Mouse (Mus musculus) heart, embryonic 13.5 days (tissue): Measurements from ENCODE around the gene Pex19. TPM values are rescaled to one million over a fixed set of nuclear protein-coding genes. Genes with fewer than 3 reads are reported as not detected.

ENCODE experiments used
- ATAC-seq: fragments of 200-750 bp; cut with Nextera tagmentation; 2 replicates; pipeline ENCODE4 v1.8.0; 2017; ENCODE audit warnings: moderate TSS enrichment; ENCODE audit not compliant: insufficient number of reproducible peaks, low FRiP score, low TSS enrichment; ENCODE audit errors: extremely low read depth
- H3K27ac ChIP-seq: fragments of 300-500 bp; sonication (generic); replicated peaks from 2 replicates; pipeline ENCODE4 v1.5.1; 2015; ENCODE audit warnings: moderate library complexity, mild to moderate bottlenecking, inconsistent platforms
- H3K27me3 ChIP-seq: fragments of 300-500 bp; sonication (generic); replicated peaks from 2 replicates; pipeline ENCODE4 v1.6.1; 2015; ENCODE audit warnings: mild to moderate bottlenecking, inconsistent platforms
- H3K36me3 ChIP-seq: fragments of 300-500 bp; sonication (generic); 2 replicates; pipeline ENCODE4 v1.6.1; 2015; ENCODE audit warnings: mild to moderate bottlenecking, inconsistent platforms
- H3K4me1 ChIP-seq: fragments of 300-500 bp; sonication (generic); 2 replicates; pipeline ENCODE4 v1.6.1; 2015; ENCODE audit warnings: inconsistent platforms
- H3K4me2 ChIP-seq: fragments of 300-500 bp; sonication (generic); 2 replicates; pipeline ENCODE4 v1.6.1; 2015; ENCODE audit warnings: inconsistent platforms, mild to moderate bottlenecking, moderate library complexity
- H3K4me3 ChIP-seq: fragments of 300-500 bp; sonication (generic); 2 replicates; pipeline ENCODE4 v1.5.1; 2015; ENCODE audit warnings: moderate library complexity, mild to moderate bottlenecking, inconsistent platforms
- H3K9ac ChIP-seq: fragments of 300-500 bp; sonication (generic); 2 replicates; pipeline ENCODE4 v1.6.1; 2015; ENCODE audit warnings: inconsistent platforms, mild to moderate bottlenecking, moderate library complexity
- H3K9me3 ChIP-seq: fragments of 300-500 bp; sonication (generic); 2 replicates; pipeline ENCODE4 v1.6.1; 2016; ENCODE audit warnings: inconsistent platforms
- WGBS: fragments of 180-500 bp; shearing (Covaris S2); methylation state at CpG from one replicate; pipeline ENCODE4 v1.1.7; 2015; ENCODE audit warnings: mixed read lengths; 5-methylcytosine and 5-hydroxymethylcytosine counted together
- polyA plus RNA-seq: library from polyadenylated mRNA; unstranded; fragments of >200 nt; fragmentation: Nextera tagmentation; extraction: Ambion mirVana; gene quantifications from 2 replicates; pipeline ENCODE4 v1.2.1, GENCODE M21; 2015

Gene Pex19
- 124 and 131 TPM in 2 replicates for polyA plus RNA-seq

DNA sequence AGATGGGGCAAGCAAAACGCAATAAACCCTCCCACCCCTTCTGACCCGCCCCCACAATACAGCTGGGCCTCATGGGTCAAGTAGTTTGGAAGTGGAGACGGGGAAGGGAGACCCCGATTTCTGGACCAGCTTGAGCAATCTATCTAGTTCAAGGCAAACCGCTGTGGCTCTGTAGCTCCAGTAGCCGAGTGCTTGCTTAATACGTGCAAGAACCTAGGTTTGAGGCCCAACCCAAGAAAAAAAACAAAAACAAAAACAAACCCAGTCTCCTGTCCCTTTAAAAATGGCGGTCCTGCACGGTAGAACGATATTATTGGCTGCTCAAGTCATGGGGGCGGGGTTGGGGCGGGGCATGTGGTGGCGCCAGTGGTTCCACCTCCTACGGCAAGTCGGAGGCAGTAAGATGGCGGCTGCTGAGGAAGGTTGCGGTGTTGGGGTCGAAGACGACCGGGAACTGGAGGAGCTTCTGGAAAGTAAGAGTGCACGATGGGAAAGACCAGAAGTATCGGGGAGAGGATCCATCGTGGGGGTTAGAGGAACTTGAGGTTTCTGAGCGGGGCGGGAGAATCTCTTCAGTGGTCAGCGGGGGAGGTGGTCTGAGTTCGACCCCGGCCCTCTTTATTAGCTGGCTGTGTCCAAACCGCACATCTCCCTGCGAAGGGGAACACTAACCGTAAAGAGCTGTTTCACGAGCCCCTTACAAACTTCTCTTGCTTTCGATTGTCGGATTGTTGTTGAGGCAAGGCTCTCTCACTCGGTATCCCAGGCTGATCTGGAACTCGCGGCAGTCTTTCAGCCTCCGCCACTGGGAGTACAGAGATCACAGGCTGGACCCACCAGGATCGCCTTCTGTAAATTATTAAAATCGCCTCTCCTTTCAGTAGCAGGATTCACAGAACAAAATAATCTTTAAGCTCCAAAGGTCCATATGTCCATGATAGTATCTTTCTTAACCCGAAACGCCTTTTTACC lies at the start of gene Pex19:
Gene Pex19, plus strand, starts transcription at position 380 of the 972 bp plus-strand sequence.
- ATAC-seq = peak; percentile 90
- H3K4me3 ChIP-seq = peak within 1 kb of the TSS; percentile 90
- no peaks in the 10 kb centered on the region for H3K9me3 ChIP-seq
- WGBS = under 1% methylated on average over 42 of the region's 42 CpGs
- H3K4me2 ChIP-seq = peak within 1 kb of the TSS; percentile 87
- H3K4me1 ChIP-seq = peaks cover 14% of the 10 kb centered on the region
- peak within 1 kb of the TSS; percentile 96 for H3K9ac ChIP-seq
- peaks cover 57% of the 10 kb centered on the region for H3K36me3 ChIP-seq
- H3K27me3 ChIP-seq = no peaks in the 10 kb centered on the region
- H3K27ac ChIP-seq = peak within 1 kb of the TSS; percentile 72

DNA sequence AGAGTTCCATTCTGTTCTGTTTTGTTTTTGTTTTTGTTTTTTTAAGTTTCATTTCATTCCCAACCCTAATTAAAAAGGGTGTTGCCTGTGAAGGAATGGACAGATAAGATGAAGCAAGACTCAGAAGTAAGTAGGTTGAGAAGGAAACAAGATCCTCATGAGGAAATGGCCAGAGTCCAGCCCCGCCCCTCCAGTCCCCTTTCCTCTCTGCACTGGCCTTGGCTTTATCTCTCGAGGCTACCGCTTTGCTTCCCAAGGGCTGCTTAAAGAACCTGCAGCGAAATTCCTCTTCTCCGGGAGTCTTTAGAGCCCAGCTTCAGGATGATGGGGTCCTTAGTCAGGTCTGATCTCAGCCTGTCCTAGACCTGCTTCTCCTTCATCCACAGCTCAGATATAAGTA lies 48.6 kb upstream of the Pex19 start:
- H3K36me3 ChIP-seq = peaks cover 74% of the 10 kb centered on the region
- H3K9me3 ChIP-seq = no peaks in the 10 kb centered on the region
- ATAC-seq = no peak
- 35% methylated on average over 5 of the region's 5 CpGs for WGBS
- H3K27ac ChIP-seq = peak overlapping the region; percentile 16
- H3K4me1 ChIP-seq = peaks cover 9% of the 10 kb centered on the region
- H3K9ac ChIP-seq = 0 out of 2 replicates have a peak overlapping the region, but pooled peaks have one; percentile 1
- H3K27me3 ChIP-seq = no peaks in the 10 kb centered on the region
- H3K4me2 ChIP-seq = no peak overlapping the region
- no peak overlapping the region for H3K4me3 ChIP-seq

DNA sequence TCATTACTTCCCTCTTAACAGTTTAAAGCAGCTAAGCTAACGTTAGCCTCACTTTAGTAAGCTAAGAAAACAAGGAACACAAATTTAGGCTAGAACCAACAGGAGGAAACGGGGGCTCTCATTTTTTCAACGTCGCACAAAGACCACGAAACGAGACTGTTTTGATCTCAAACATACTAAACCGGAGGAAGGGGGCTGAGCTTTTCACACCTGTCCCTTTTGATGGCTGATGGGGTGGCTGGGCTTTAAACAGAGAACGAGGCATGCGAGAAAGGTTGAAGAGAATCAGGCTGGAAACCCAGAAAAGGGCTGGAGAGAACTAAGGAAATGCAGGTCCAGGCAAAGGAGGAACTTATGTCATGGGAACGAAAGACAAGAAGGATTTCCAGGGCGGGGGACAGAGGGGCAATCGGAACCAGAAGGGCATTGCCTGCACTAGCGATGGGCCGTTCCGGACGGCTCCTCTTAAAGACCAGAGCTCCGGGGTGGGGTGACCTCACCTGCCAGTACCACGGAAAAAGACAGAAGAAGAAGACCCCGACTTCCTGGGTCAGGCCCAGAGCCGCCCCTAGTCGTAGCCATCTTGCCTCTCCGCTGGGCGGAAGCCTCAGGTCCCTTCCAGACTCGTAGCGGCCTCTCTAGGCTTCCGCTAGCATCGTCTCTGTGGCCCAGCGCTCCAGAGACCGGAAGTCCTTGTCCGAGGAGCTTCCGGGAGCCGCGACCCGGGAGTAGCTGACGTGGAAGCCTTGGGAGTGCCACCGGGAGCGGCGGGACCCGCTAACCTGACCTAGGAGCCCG lies 44.3 kb upstream of the Pex19 start, which contains the start of the genes Copa and Ncstn:
Gene Copa, plus strand, starts transcription at position 429 of the 798 bp plus-strand sequence.
Gene Ncstn, minus strand, starts transcription at position 695 of the 798 bp plus-strand sequence.
- H3K27ac ChIP-seq = peak within 1 kb of the TSS; percentile 84
- WGBS = 0% methylated on average over 40 of the region's 40 CpGs
- H3K9me3 ChIP-seq = no peaks in the 10 kb centered on the region
- H3K27me3 ChIP-seq = no peaks in the 10 kb centered on the region
- peaks cover 31% of the 10 kb centered on the region for H3K36me3 ChIP-seq
- peaks cover 30% of the 10 kb centered on the region for H3K4me1 ChIP-seq
- peak within 1 kb of the TSS; percentile 96 for H3K4me3 ChIP-seq
- peak; percentile 90 for ATAC-seq
- H3K4me2 ChIP-seq = peak within 1 kb of the TSS; percentile 78
- H3K9ac ChIP-seq = peak within 1 kb of the TSS; percentile 98

DNA sequence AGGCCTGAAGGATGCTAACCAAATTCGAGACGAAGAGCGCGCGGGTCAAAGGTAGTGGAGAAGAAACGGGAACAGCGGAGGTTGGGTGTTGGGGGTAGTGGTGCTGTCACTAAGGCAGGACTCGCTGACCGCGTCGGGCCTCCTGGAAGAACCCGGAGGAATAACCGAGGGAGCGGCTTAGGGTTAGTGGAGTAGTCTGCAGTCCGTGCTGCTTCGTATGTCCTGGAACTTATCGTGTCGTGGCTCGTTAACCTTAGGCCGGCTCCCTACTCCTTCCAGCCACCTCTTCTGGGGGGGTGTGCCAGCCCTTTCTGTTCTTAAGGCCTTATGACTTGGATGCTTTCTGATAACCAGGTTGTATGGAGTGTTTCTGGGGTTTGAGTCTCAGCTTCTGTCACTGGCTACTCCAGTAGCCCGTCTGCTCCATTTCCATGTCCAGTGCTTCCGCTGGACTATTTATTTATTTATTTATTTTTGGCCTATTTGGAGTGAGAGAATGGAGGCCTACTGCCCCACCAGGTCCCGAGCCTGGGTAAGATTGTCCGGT lies 43.6 kb upstream of the Pex19 start:
- H3K4me2 ChIP-seq = peak overlapping the region; percentile 78
- peak overlapping the region; percentile 96 for H3K4me3 ChIP-seq
- no peaks in the 10 kb centered on the region for H3K27me3 ChIP-seq
- peak overlapping the region; percentile 98 for H3K9ac ChIP-seq
- ATAC-seq = peak; percentile 27; the same call in 1 of the 2 replicates
- under 1% methylated on average over 24 of the region's 24 CpGs for WGBS
- H3K36me3 ChIP-seq = peaks cover 33% of the 10 kb centered on the region
- no peaks in the 10 kb centered on the region for H3K9me3 ChIP-seq
- peak overlapping the region; percentile 84 for H3K27ac ChIP-seq
- peaks cover 30% of the 10 kb centered on the region for H3K4me1 ChIP-seq

DNA sequence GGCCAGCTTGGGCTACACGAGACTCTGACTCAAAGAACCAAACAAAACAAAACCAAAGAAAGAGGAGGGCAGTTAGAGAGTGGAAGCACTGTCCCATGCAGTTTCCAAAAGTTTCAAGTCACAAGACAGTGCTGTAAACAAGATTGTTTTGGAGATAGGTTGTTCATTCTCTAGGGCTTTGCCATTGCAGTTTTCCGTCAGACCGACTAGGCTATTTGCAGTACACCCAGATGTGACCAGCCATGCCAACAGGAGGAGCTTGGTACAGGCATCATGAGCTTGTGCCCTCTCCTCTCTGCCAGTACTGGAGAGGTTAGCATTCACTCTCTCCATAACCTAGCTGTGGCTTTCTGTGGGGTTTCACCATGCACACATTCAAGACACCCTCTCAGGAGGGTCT lies 33.0 kb upstream of the Pex19 start:
- no peak overlapping the region for H3K4me2 ChIP-seq
- H3K27me3 ChIP-seq = no peaks in the 10 kb centered on the region
- no peaks in the 10 kb centered on the region for H3K9me3 ChIP-seq
- ATAC-seq = no peak
- WGBS = 57% methylated on average over 3 of the region's 3 CpGs
- H3K9ac ChIP-seq = no peak overlapping the region
- peaks cover 28% of the 10 kb centered on the region for H3K4me1 ChIP-seq
- no peak overlapping the region for H3K4me3 ChIP-seq
- H3K36me3 ChIP-seq = peaks cover 90% of the 10 kb centered on the region
- peak overlapping the region; percentile 78 for H3K27ac ChIP-seq

DNA sequence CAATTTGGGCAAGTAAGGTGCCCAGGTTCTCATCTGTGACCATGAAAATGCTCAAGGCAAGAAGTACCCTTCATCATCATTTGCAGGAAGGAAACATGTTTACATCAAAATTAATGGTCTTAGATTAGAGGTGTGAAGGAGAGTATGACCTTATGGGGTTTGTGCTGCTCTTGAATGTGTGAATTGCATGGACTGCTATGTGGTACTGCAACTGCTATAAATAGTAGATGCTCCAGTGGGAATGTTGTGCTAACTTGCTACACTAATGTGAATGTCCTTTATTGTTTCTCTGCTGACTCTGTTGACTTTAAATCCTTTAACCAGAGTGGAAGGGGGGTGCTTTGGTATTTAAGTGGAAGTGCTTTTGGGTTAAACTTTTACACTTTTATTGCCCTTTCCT lies 32.3 kb upstream of the Pex19 start:
- Histone ChIP-seq H3K4me3 (no peak overlapping the region), H3K4me1 (peaks cover 28% of the 10 kb centered on the region), H3K36me3 (peaks cover 87% of the 10 kb centered on the region), H3K9me3 (no peaks in the 10 kb centered on the region), H3K27me3 (no peaks in the 10 kb centered on the region), H3K27ac (peak overlapping the region; percentile 78), H3K9ac (peak overlapping the region; percentile 52; the same call in 1 of the 2 replicates), H3K4me2 (peak overlapping the region; percentile 7; the same call in 1 of the 2 replicates)
- no peak for ATAC-seq

DNA sequence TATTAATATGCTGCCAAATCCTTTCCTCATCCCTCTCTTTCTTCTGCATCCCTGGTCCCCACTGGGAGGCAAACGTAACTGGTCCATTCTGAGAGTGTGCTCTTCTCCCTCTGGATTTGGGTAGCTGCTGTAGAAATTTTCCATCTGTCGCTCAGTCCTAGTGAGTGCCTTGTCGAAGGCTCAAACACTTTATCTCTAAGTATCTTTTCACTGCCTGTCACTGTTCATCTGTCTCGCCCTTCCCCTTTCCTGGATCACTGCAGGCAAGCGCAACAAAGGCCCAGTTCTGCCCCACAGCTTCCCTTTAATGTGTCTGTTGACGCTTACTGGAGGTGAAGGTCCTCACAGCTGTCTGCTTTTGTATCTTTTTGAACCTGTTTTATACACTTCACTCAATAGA lies 31.4 kb upstream of the Pex19 start:
- H3K4me2 ChIP-seq = no peak overlapping the region
- 32% methylated on average over 6 of the region's 6 CpGs for WGBS
- no peaks in the 10 kb centered on the region for H3K27me3 ChIP-seq
- no peak; the same call in 1 of the 2 replicates for ATAC-seq
- no peak overlapping the region for H3K9ac ChIP-seq
- peak overlapping the region; percentile 78 for H3K27ac ChIP-seq
- peaks cover 28% of the 10 kb centered on the region for H3K4me1 ChIP-seq
- no peaks in the 10 kb centered on the region for H3K9me3 ChIP-seq
- H3K36me3 ChIP-seq = peaks cover 86% of the 10 kb centered on the region
- H3K4me3 ChIP-seq = no peak overlapping the region

DNA sequence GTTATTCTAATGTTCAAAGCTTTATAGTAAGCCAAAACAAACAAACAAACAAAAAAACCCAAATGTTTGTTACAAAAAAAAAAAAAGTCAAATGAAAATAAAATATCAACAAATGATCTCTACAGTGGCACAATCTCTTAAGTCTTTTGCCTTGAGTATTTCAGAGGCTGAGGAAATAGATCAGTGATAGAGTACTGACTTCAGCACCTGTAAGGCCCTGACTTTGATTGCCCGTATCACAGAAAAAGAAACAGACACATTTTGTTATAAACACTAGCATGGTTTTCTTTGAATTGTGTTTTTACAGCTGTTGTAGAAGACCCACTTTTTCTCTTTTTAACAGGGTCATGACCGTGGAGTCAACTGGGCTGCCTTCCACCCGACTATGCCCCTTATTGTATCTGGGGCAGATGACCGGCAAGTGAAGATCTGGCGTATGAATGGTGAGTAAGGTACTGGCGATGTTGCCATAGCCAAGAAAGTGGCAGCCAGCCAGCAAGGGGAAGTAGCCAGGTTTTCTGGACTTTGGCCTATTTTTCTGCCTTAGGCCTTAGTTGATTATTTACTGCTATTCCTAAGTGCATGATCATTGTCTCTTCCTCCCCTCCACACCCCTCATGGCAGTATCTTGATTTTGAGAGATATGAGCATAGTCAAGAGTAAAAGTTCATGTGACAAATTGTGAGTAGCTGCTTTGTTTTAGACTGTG lies 27.1 kb upstream of the Pex19 start:
- 81% methylated on average over 6 of the region's 6 CpGs for WGBS
- Histone ChIP-seq H3K27me3 (no peaks in the 10 kb centered on the region), H3K9me3 (no peaks in the 10 kb centered on the region), H3K4me2 (no peak overlapping the region), H3K36me3 (peaks cover 89% of the 10 kb centered on the region), H3K4me3 (no peak overlapping the region), H3K4me1 (peaks cover 13% of the 10 kb centered on the region), H3K9ac (no peak overlapping the region), H3K27ac (no peak overlapping the region)
- no peak for ATAC-seq

DNA sequence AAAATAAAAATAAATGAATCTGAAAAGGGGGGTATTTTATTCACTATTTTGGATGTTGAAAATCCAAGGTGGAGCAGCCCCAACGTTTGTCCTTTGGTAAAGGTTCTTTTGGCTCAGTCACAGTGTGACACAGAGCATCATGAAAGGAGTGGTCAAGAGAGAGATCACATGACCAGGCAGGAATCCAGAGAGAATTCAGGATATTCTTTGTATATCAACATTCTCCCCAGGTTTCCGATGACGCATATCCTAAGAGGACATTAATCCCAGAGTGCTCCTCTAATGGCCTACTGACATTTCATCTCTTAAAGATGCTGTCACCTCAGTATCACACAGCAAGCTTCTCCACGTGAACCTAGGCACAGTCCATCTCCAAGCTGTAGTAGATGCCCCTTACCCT lies 22.9 kb upstream of the Pex19 start:
- no peak for ATAC-seq
- WGBS = 77% methylated on average over 4 of the region's 4 CpGs
- no peak overlapping the region for H3K4me2 ChIP-seq
- H3K36me3 ChIP-seq = peaks cover 95% of the 10 kb centered on the region
- no peak overlapping the region for H3K9ac ChIP-seq
- peaks cover 4% of the 10 kb centered on the region; the same call in 1 of the 2 replicates for H3K4me1 ChIP-seq
- H3K9me3 ChIP-seq = no peaks in the 10 kb centered on the region
- no peak overlapping the region for H3K27ac ChIP-seq
- H3K27me3 ChIP-seq = no peaks in the 10 kb centered on the region
- H3K4me3 ChIP-seq = no peak overlapping the region

DNA sequence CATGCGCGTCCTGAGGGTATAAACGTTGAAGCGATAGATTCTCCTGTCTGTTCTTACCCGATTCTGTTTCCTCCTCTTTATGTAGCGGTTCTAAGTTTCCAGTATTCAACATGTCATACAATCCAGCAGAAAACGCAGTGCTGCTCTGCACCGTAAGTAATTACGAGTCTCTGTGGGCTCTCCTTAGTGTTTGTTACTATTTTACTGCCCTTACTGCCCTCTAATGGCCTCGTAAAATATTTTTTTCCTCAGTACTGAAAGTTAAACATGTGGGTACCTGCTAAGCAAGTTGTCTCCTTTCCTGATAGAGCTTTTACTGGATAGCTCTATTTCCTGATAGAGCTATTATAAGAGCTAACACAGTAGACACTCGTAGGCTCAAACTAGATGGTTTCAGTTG lies 21.5 kb upstream of the Pex19 start:
- H3K9me3 ChIP-seq = no peaks in the 10 kb centered on the region
- ATAC-seq = no peak
- H3K36me3 ChIP-seq = peaks cover 98% of the 10 kb centered on the region
- no peak overlapping the region for H3K4me2 ChIP-seq
- H3K9ac ChIP-seq = no peak overlapping the region
- WGBS = 81% methylated on average over 11 of the region's 11 CpGs
- no peak overlapping the region for H3K4me3 ChIP-seq
- peaks cover 4% of the 10 kb centered on the region; the same call in 1 of the 2 replicates for H3K4me1 ChIP-seq
- no peaks in the 10 kb centered on the region for H3K27me3 ChIP-seq
- H3K27ac ChIP-seq = no peak overlapping the region
